11 mouse cellular contexts compared by ENCODE assay signal in the genomic region with DNA sequence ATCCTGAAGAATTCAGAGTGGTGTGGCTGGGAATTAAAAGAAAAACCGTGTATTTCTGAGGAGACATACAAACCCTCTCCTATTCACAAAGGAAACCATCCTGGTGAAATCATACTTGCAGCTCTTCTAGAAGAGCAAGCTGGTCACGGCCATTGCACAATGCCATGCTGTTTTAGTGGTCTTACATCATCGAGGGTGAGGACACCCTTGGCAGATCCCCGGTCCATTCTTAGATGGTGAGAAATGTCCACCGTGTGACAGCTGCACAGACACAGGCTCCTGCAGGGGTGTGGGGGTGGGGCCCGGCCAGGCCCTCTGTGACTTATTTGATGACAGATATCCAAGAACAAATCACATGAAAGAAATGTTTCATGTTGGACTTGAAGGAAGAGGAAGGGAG. TPM values are rescaled to one million over a fixed set of nuclear protein-coding genes. Genes with fewer than 3 reads are reported as not detected.
DNase-seq lines count a peak whose midpoint lies in the region; ATAC-seq and TF ChIP-seq lines count a peak whose summit lies in the region.
"Had no signal": no experiment of that assay in that cellular context is flagged by ENCODE, and none has a peak within 500 bp of the region (broad histone marks: within the 10 kb centered on the region; RNA-seq: fewer than 3 reads in every experiment).

No protein-coding gene starts in this region.

- 0 out of 2 replicates have a peak, but pooled peaks have one; percentile 34 for ATAC-seq in hindbrain, embryonic 16.5 days
- no peak for ATAC-seq in hindbrain, embryonic 12.5 days (ENCODE audit: low FRiP score)
- peak; percentile 97 for ATAC-seq in lung, postnatal 0 days

- peak; percentile 54 for DNase-seq in NIH3T3 (ENCODE audit: low read depth)
- DNase-seq in heart, adult 2 months: peak; percentile 60 to 80
- peak; percentile 95 for DNase-seq in lung, postnatal 0 days (ENCODE audit: low spot score)
- DNase-seq in cerebellum, adult 9-11 months: no peak
- no peak for DNase-seq in ovary, postnatal 10 days (ENCODE audit: low spot score)
- no peak for DNase-seq in left cerebral cortex, postnatal 25 days (ENCODE audit: low spot score in 2 of 2)
- DNase-seq: cerebellum, adult 8-10 months had no signal

- no peak overlapping the region for H3K4me2 ChIP-seq in hindbrain, embryonic 16.5 days (ENCODE audit: low read length)
- no peak overlapping the region for H3K4me2 ChIP-seq in hindbrain, embryonic 12.5 days (replicated peaks)
- no peak overlapping the region for H3K4me2 ChIP-seq in lung, postnatal 0 days (replicated peaks; ENCODE audit: low read depth, low read length)
- H3K4me2 ChIP-seq: hindbrain, embryonic 15.5 days had no signal

- peak; percentile 88 for TF ChIP-seq EP300 in heart, adult 2 months (IDR thresholded peaks at IDR 0.05; ENCODE audit: insufficient read depth, low read depth, low read length)
- TF ChIP-seq EP300 in lung, postnatal 0 days (IDR thresholded peaks at IDR 0.05): peak; percentile 80

- no peak overlapping the region for H3K4me3 ChIP-seq in hindbrain, embryonic 16.5 days (ENCODE audit: low read length)
- no peak overlapping the region for H3K4me3 ChIP-seq in hindbrain, embryonic 12.5 days
- no peak overlapping the region for H3K4me3 ChIP-seq in heart, adult 2 months
- no peak overlapping the region for H3K4me3 ChIP-seq in lung, postnatal 0 days (ENCODE audit: low read depth, low read length)
- H3K4me3 ChIP-seq: hindbrain, embryonic 15.5 days had no signal

- intact Hi-C loops in heart, adult 2 months (cut with DNase I): no loop called here
- intact Hi-C loops in left cerebral cortex, postnatal 25 days (cut with DNase I): no loop called here

- no peaks in the 10 kb centered on the region for H3K4me1 ChIP-seq in hindbrain, embryonic 16.5 days (ENCODE audit: control insufficient read depth, insufficient read depth, low read depth, low read length)
- no peaks in the 10 kb centered on the region for H3K4me1 ChIP-seq in hindbrain, embryonic 12.5 days
- H3K4me1 ChIP-seq in heart, adult 2 months (ENCODE audit: control insufficient read depth, insufficient read depth, low read length): no peaks in the 10 kb centered on the region; the same call in 1 of the 2 replicates
- H3K4me1 ChIP-seq in lung, postnatal 0 days (ENCODE audit: insufficient read depth, low read depth, low read length): peaks cover 3% of the 10 kb centered on the region; the same call in 1 of the 2 replicates
- H3K4me1 ChIP-seq: hindbrain, embryonic 15.5 days had no signal

- 40% methylated on average over 6 of the region's 6 CpGs for WGBS in hindbrain, embryonic 16.5 days
- 54% methylated on average over 6 of the region's 6 CpGs for WGBS in hindbrain, embryonic 12.5 days
- WGBS in heart, adult 2 months: 25% methylated on average over 6 of the region's 6 CpGs
- 34% methylated on average over 6 of the region's 6 CpGs for WGBS in lung, postnatal 0 days

- H3K9me3 ChIP-seq in hindbrain, embryonic 16.5 days (ENCODE audit: control insufficient read depth, low read length): no peaks in the 10 kb centered on the region
- H3K9me3 ChIP-seq in hindbrain, embryonic 12.5 days (replicated peaks): 0 out of 2 replicates have a peak, but pooled peaks cover 4% of the 10 kb centered on the region
- no peaks in the 10 kb centered on the region for H3K9me3 ChIP-seq in lung, postnatal 0 days (ENCODE audit: low read length)
- H3K9me3 ChIP-seq: hindbrain, embryonic 15.5 days had no signal

- no peak overlapping the region for H3K9ac ChIP-seq in hindbrain, embryonic 16.5 days (ENCODE audit: low read depth, low read length)
- H3K9ac ChIP-seq in hindbrain, embryonic 12.5 days: no peak overlapping the region
- H3K9ac ChIP-seq in heart, adult 2 months (ENCODE audit: low read depth, low read length): no peak overlapping the region
- H3K9ac ChIP-seq in lung, postnatal 0 days (replicated peaks; ENCODE audit: low read depth): no peak overlapping the region
- H3K9ac ChIP-seq: hindbrain, embryonic 15.5 days had no signal

- no peaks in the 10 kb centered on the region for H3K36me3 ChIP-seq in hindbrain, embryonic 16.5 days (ENCODE audit: control insufficient read depth, insufficient read depth, low read length)
- no peaks in the 10 kb centered on the region for H3K36me3 ChIP-seq in hindbrain, embryonic 12.5 days
- H3K36me3 ChIP-seq in heart, adult 2 months (ENCODE audit: control insufficient read depth, insufficient read depth, low read length): no peaks in the 10 kb centered on the region
- H3K36me3 ChIP-seq in lung, postnatal 0 days (ENCODE audit: insufficient read depth, low read length): no peaks in the 10 kb centered on the region
- H3K36me3 ChIP-seq: hindbrain, embryonic 15.5 days had no signal

- no peaks in the 10 kb centered on the region for H3K79me2 ChIP-seq in heart, adult 2 months (replicated peaks; ENCODE audit: control insufficient read depth, insufficient read depth, low read length)

- TF ChIP-seq CTCF in heart, adult 2 months (IDR thresholded peaks at IDR 0.05): no peak
- TF ChIP-seq CTCF in lung, postnatal 0 days (IDR thresholded peaks at IDR 0.05): no peak

- H3K27ac ChIP-seq in hindbrain, embryonic 16.5 days (ENCODE audit: low read depth, low read length): no peak overlapping the region
- H3K27ac ChIP-seq in hindbrain, embryonic 12.5 days: no peak overlapping the region
- H3K27ac ChIP-seq in heart, adult 2 months: peak overlapping the region; percentile 63
- no peak overlapping the region for H3K27ac ChIP-seq in lung, postnatal 0 days (ENCODE audit: low read length)
- H3K27ac ChIP-seq: hindbrain, embryonic 15.5 days had no signal

- H3K27me3 ChIP-seq in hindbrain, embryonic 16.5 days (replicated peaks; ENCODE audit: control insufficient read depth, insufficient read depth, low read length): no peaks in the 10 kb centered on the region
- H3K27me3 ChIP-seq in hindbrain, embryonic 12.5 days: no peaks in the 10 kb centered on the region
- H3K27me3 ChIP-seq in heart, adult 2 months (ENCODE audit: control insufficient read depth, insufficient read depth, low read length): no peaks in the 10 kb centered on the region
- H3K27me3 ChIP-seq in lung, postnatal 0 days (replicated peaks; ENCODE audit: insufficient read depth, low read length): no peaks in the 10 kb centered on the region
- H3K27me3 ChIP-seq: hindbrain, embryonic 15.5 days had no signal

- no peak for TF ChIP-seq POLR2A in heart, adult 2 months (IDR thresholded peaks at IDR 0.05; ENCODE audit: insufficient read depth, low read depth, low read length)

RNA-seq across cellular contexts. Expression of gene Gm42372, which starts 8.9 kb away (rescaled TPM):
- 5.7 and 7.4 TPM in 2 replicates for polyA plus RNA-seq in hindbrain, embryonic 16.5 days (2015; fragmentation: Nextera tagmentation; extraction: Ambion mirVana)
- polyA plus RNA-seq in hindbrain, embryonic 12.5 days (2016; fragmentation: Nextera tagmentation; extraction: Ambion mirVana): 1.0 and 1.7 TPM in 2 replicates
- not detected for total RNA-seq in heart, adult 2 months (2021)
- polyA plus RNA-seq in heart, adult 2 months (2012; rRNA removed): 0.03 TPM in 1 of 2 replicates, not detected in the other
- polyA plus RNA-seq in lung, postnatal 0 days (2015; fragmentation: Nextera tagmentation; extraction: Ambion mirVana): 0.02 and 0.04 TPM in 2 replicates
- total RNA-seq in left cerebral cortex, postnatal 25 days (2021): 10 to 100 TPM; 62.3 to 64.9 TPM
- total RNA-seq: liver, adult 2 months had no signal
- polyA plus RNA-seq: liver, adult 2 months had no signal

RNA-seq across cellular contexts. Expression of gene Pnmal1, which starts 14.5 kb away (rescaled TPM):
- polyA plus RNA-seq in hindbrain, embryonic 16.5 days (2015; fragmentation: Nextera tagmentation; extraction: Ambion mirVana): 57.4 and 58.3 TPM in 2 replicates
- polyA plus RNA-seq in hindbrain, embryonic 12.5 days (2016; fragmentation: Nextera tagmentation; extraction: Ambion mirVana): 24.0 and 27.3 TPM in 2 replicates
- total RNA-seq in heart, adult 2 months (2021): under 1 TPM in 1 of 2 experiments, not detected in 1; 0.11 TPM
- polyA plus RNA-seq in heart, adult 2 months (2012; rRNA removed): 0.06 TPM in 2 replicates
- 0.04 TPM in 1 of 2 replicates, not detected in the other for polyA plus RNA-seq in lung, postnatal 0 days (2015; fragmentation: Nextera tagmentation; extraction: Ambion mirVana)
- 100 to 1,000 TPM; 107 to 115 TPM for total RNA-seq in left cerebral cortex, postnatal 25 days (2021)
- total RNA-seq: liver, adult 2 months had no signal
- polyA plus RNA-seq: liver, adult 2 months had no signal

RNA-seq across cellular contexts. Expression of gene Ccdc8, which starts 18.5 kb away (rescaled TPM):
- polyA plus RNA-seq in hindbrain, embryonic 16.5 days (2015; fragmentation: Nextera tagmentation; extraction: Ambion mirVana): 7.9 and 9.9 TPM in 2 replicates
- polyA plus RNA-seq in hindbrain, embryonic 12.5 days (2016; fragmentation: Nextera tagmentation; extraction: Ambion mirVana): 9.2 and 10.4 TPM in 2 replicates
- 1 to 10 TPM; 4.0 to 4.4 TPM for total RNA-seq in heart, adult 2 months (2021)
- polyA plus RNA-seq in heart, adult 2 months (2012; rRNA removed): 2.7 and 4.2 TPM in 2 replicates
- polyA plus RNA-seq in lung, postnatal 0 days (2015; fragmentation: Nextera tagmentation; extraction: Ambion mirVana): 7.8 and 8.0 TPM in 2 replicates
- total RNA-seq in left cerebral cortex, postnatal 25 days (2021): 1 to 10 TPM; 2.4 to 2.6 TPM

RNA-seq across cellular contexts. Expression of gene Pnmal2, which starts 29.5 kb away (rescaled TPM):
- 143 and 146 TPM in 2 replicates for polyA plus RNA-seq in hindbrain, embryonic 16.5 days (2015; fragmentation: Nextera tagmentation; extraction: Ambion mirVana)
- polyA plus RNA-seq in hindbrain, embryonic 12.5 days (2016; fragmentation: Nextera tagmentation; extraction: Ambion mirVana): 55.6 and 60.3 TPM in 2 replicates
- 1 to 10 TPM; 3.8 to 4.1 TPM for total RNA-seq in heart, adult 2 months (2021)
- 3.5 and 4.4 TPM in 2 replicates for polyA plus RNA-seq in heart, adult 2 months (2012; rRNA removed)
- 1.9 and 2.0 TPM in 2 replicates for polyA plus RNA-seq in lung, postnatal 0 days (2015; fragmentation: Nextera tagmentation; extraction: Ambion mirVana)
- total RNA-seq in left cerebral cortex, postnatal 25 days (2021): 100 to 1,000 TPM; 268 to 274 TPM

RNA-seq across cellular contexts. Expression of gene Calm3, which starts 50.1 kb away (rescaled TPM):
- polyA plus RNA-seq in hindbrain, embryonic 16.5 days (2015; fragmentation: Nextera tagmentation; extraction: Ambion mirVana): 419 and 442 TPM in 2 replicates
- polyA plus RNA-seq in hindbrain, embryonic 12.5 days (2016; fragmentation: Nextera tagmentation; extraction: Ambion mirVana): 185 and 210 TPM in 2 replicates
- 100 to 1,000 TPM; 168 to 175 TPM for total RNA-seq in heart, adult 2 months (2021)
- 163 and 206 TPM in 2 replicates for polyA plus RNA-seq in heart, adult 2 months (2012; rRNA removed)
- polyA plus RNA-seq in lung, postnatal 0 days (2015; fragmentation: Nextera tagmentation; extraction: Ambion mirVana): 61.7 and 63.6 TPM in 2 replicates
- total RNA-seq in left cerebral cortex, postnatal 25 days (2021): 1,000 to 10,000 TPM; 1,837 to 1,919 TPM

Comparison
In these comparisons a context has a peak if more than half of its experiments do, and no peak if none do; other contexts are left out.
1. DNase-seq: peak in NIH3T3 (single experiment), heart, adult 2 months (2 of 2) and lung, postnatal 0 days (single experiment); none in cerebellum, adult 9-11 months (single experiment), ovary, postnatal 10 days (single experiment) and left cerebral cortex, postnatal 25 days (0 of 2).
2. RNA of gene Pnmal1, which starts 14.5 kb away (polyA plus RNA-seq): 57.4 to 58.3 TPM in hindbrain, embryonic 16.5 days and 24.0 to 27.3 TPM in hindbrain, embryonic 12.5 days; 0.06 TPM in heart, adult 2 months and 0.04 TPM in lung, postnatal 0 days; every median in the first group is over 10 times any median in the second.